ENCODE assay signal across 9 mouse cellular contexts in genomic region chr8:116115811-116116372, GRCm38 (mm10).
DNase-seq lines count a peak whose midpoint lies in the region.
"Had no signal": no experiment of that assay in that cellular context is flagged by ENCODE, and none has a peak within 500 bp of the region (broad histone marks: within the 10 kb centered on the region; RNA-seq: fewer than 3 reads in every experiment).

No protein-coding gene starts in this region.

- no peaks in the 10 kb centered on the region; the same call in none of the 2 replicates for H3K27me3 ChIP-seq in embryonic facial prominence, embryonic 10.5 days (replicated peaks; ENCODE audit: low read depth, poor library complexity, severe bottlenecking)

- H3K36me3 ChIP-seq in embryonic facial prominence, embryonic 10.5 days (replicated peaks) = no peaks in the 10 kb centered on the region

- H3K27ac ChIP-seq in embryonic facial prominence, embryonic 10.5 days (replicated peaks) = no peak overlapping the region
- H3K27ac ChIP-seq: liver, embryonic 14.5 days had no signal

- H3K9me3 ChIP-seq in embryonic facial prominence, embryonic 10.5 days = no peaks in the 10 kb centered on the region

- intact Hi-C loops in left cerebral cortex, postnatal 14 days (cut with DNase I) = no loop called here

- peak; percentile 63 for DNase-seq in adrenal gland, postnatal 10 days
- DNase-seq in embryonic facial prominence, embryonic 10.5 days (ENCODE audit: low spot score) = peak; percentile 42
- peak; percentile 76 to 77 for DNase-seq in heart, adult 18-20 months
- DNase-seq in kidney, adult 11 months = peak; percentile 34
- peak; percentile 58 to 63 for DNase-seq in left cerebral cortex, postnatal 14 days (ENCODE audit: low spot score in 2 of 2)
- peak; percentile 24 for DNase-seq in neural tube, embryonic 10.5 days (ENCODE audit: extremely low spot score, low spot score)
- peak; percentile 66 for DNase-seq in urinary bladder, postnatal 10 days (ENCODE audit: low spot score)
- no peak for DNase-seq in thymus, postnatal 25 days

- no peak overlapping the region for H3K4me3 ChIP-seq in embryonic facial prominence, embryonic 10.5 days

- 62% methylated on average over 18 of the region's 18 CpGs for WGBS in embryonic facial prominence, embryonic 10.5 days

- peaks cover 18% of the 10 kb centered on the region; the same call in 1 of the 2 replicates for H3K4me1 ChIP-seq in embryonic facial prominence, embryonic 10.5 days
